Mouse (Mus musculus) G1E (cell line): ENCODE results near the gene Faap20. TPM values are rescaled to one million over a fixed set of nuclear protein-coding genes. Genes with fewer than 3 reads are reported as not detected.

ENCODE experiments used
- ATAC-seq: 2 replicates; pipeline ENCODE4 v1.8.0; 2016; ENCODE audit warnings: mild to moderate bottlenecking; ENCODE audit not compliant: insufficient number of reproducible peaks, poor library complexity, low FRiP score, severe bottlenecking; ENCODE audit errors: extremely low read depth
- DNase-seq: peaks from one replicate; pipeline ENCODE4 v3.0.0; 2012; ENCODE audit warnings: low spot score
- H3K27me3 ChIP-seq: 2 replicates; pipeline ENCODE4 v1.6.1; 2012; ENCODE audit warnings: mild to moderate bottlenecking, low read length, inconsistent platforms; ENCODE audit not compliant: insufficient read depth
- H3K36me3 ChIP-seq: replicated peaks from 2 replicates; pipeline ENCODE3; 2012; ENCODE audit warnings: mild to moderate bottlenecking, inconsistent platforms
- H3K4me1 ChIP-seq: 2 replicates; pipeline ENCODE4 v1.6.1; 2012; ENCODE audit warnings: low read depth, low read length, inconsistent platforms, mixed read lengths; ENCODE audit not compliant: insufficient read depth
- H3K4me3 ChIP-seq: 2 replicates; pipeline ENCODE4 v1.5.1; 2012; ENCODE audit warnings: low read depth, mild to moderate bottlenecking, inconsistent platforms, low read length, moderate library complexity, mixed read lengths
- H3K9me3 ChIP-seq: replicated peaks from 2 replicates; pipeline ENCODE4 v1.6.1; 2012; ENCODE audit warnings: inconsistent platforms
- CTCF ChIP-seq: IDR thresholded peaks from 2 replicates; pipeline ENCODE4 v1.5.1; 2012; ENCODE audit warnings: low read depth, low read length, inconsistent platforms, mixed read lengths
- GATA1 ChIP-seq: IDR thresholded peaks from 2 replicates; pipeline ENCODE4 v1.6.1; 2012; ENCODE audit warnings: borderline replicate concordance, low read length, inconsistent platforms, mixed read lengths
- GATA2 ChIP-seq: IDR thresholded peaks from 2 replicates; pipeline ENCODE4 v1.6.1; 2012; ENCODE audit warnings: low read depth, low read length, inconsistent platforms, borderline replicate concordance
- POLR2AphosphoS5 ChIP-seq: IDR thresholded peaks from 2 replicates; pipeline ENCODE4 v1.6.1; 2012; ENCODE audit warnings: low read depth, low read length, inconsistent platforms; ENCODE audit not compliant: insufficient replicate concordance
- TAL1 ChIP-seq: conservative IDR thresholded peaks from 2 replicates; pipeline ENCODE4 v1.6.1; 2012; ENCODE audit warnings: low read depth, low read length, inconsistent platforms, mixed read lengths
- polyA plus RNA-seq: library from polyadenylated mRNA; stranded (reverse); fragments of >175 nt; gene quantifications from 2 replicates; pipeline ENCODE4 v1.2.3, GENCODE M21; 2012
- total RNA-seq, 2 experiments: library from RNA; stranded (forward) in 1 of 2; stranded (reverse) in 1 of 2; fragments of 200-1000 nt in 1 of 2; fragments of >200 nt in 1 of 2; fragmentation: Nextera tagmentation in 1 of 2; gene quantifications; 2 replicates each; pipeline ENCODE4 v1.2.3; 2014 to 2017

Gene Faap20
- total and polyA plus RNA-seq, 3 experiments: 23.5 to 45.5 (median 24.9) TPM

DNA sequence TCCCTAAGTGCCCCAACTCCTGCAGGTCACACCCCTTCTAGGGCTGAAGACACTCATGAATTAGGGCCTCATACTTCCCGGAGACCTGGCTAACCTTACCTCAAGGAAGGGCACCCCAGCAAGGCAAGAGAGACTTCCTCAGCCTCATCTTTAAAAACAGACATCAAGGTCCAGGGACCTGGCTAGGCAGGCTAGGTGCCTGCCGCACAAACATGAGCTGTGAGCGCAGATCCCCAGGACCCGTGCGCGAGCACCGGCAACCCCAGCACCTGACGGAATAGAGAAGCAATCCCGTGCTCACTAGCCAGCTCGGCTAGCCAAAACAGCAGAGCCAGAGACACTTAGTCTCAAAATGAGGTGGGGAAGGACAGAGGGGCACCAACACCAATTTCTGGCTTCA is 34.8 kb upstream of the Faap20 start:
- TF ChIP-seq POLR2AphosphoS5 (no peak), GATA1 (no peak), CTCF (no peak), TAL1 (no peak), GATA2 (no peak)
- no peak overlapping the region for H3K4me3 ChIP-seq
- no peaks in the 10 kb centered on the region for H3K27me3 ChIP-seq
- peaks cover 96% of the 10 kb centered on the region for H3K36me3 ChIP-seq
- DNase-seq: no peak
- no peak for ATAC-seq
- H3K4me1 ChIP-seq: peaks cover 45% of the 10 kb centered on the region
- no peaks in the 10 kb centered on the region for H3K9me3 ChIP-seq

DNA sequence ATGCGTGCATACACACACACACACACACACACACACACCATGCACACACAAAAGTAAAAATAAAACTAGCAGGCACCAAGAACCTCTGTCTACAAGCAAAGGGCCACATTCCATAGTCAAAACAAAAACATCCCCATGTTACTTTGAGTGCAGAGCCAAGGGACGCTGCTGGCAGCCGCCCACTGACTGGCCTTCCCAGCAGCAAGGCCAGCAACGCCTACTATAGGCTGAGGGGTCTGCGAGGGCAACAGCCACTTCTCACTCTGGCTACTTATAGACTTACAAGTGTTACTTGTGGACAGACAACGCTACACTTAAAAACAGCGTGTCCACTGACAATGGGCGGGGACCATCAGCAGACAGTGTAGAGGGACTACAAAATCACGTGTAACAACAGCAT is 34.4 kb upstream of the Faap20 start:
- Histone ChIP-seq H3K36me3 (peaks cover 95% of the 10 kb centered on the region), H3K27me3 (peaks cover 2% of the 10 kb centered on the region; the same call in 1 of the 2 replicates), H3K4me1 (peaks cover 49% of the 10 kb centered on the region), H3K4me3 (no peak overlapping the region), H3K9me3 (no peaks in the 10 kb centered on the region)
- ATAC-seq (no peak), DNase-seq (no peak)
- TF ChIP-seq CTCF (no peak), GATA2 (no peak), POLR2AphosphoS5 (no peak), TAL1 (no peak), GATA1 (no peak)

DNA sequence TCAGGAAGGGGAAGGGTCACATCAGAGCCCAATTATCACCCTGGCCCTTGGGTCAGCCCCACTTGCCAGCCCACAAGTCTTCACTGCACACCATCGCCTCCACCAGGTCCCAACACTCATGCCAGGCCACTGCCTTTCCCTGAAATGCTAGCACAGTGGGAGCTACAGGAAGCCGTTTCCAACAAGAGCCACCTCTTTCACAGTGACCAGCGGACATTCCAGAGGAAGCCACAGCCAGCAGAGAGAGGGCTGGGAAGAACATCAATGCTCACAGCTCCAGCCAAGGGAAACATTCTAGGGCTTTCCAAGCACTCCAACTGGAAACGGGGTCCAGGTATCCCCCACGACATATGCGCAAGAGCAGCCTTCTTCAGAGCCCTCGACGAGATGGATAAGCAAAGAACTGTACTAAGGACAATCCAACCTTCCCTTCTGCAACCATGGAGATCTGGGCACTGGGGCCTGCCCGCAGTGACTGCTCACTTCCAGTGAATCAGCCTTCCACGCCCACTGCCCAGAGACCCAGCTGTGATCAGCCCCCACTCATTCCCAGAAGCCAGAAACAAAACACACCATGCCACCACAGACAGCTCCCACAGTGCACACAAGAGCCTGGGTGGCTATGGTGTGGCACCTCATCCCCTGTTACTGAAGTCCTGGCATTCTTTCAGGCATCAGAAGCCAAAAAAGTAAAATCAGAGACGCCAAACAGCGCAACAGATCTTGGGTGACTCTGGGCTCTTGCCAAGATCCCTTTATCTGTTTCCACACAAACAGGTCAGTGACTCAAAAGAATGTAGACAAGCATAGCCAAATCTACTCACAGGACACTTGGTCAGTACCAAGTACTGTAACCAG is 33.6 kb upstream of the Faap20 start:
- H3K9me3 ChIP-seq: no peaks in the 10 kb centered on the region
- no peak overlapping the region for H3K4me3 ChIP-seq
- H3K36me3 ChIP-seq: peaks cover 91% of the 10 kb centered on the region
- peaks cover 57% of the 10 kb centered on the region for H3K4me1 ChIP-seq
- H3K27me3 ChIP-seq: peaks cover 7% of the 10 kb centered on the region
- DNase-seq (no peak), ATAC-seq (no peak)
- no peak for TF ChIP-seq POLR2AphosphoS5
- TF ChIP-seq TAL1: no peak
- TF ChIP-seq GATA2: no peak
- no peak for TF ChIP-seq CTCF
- no peak for TF ChIP-seq GATA1

DNA sequence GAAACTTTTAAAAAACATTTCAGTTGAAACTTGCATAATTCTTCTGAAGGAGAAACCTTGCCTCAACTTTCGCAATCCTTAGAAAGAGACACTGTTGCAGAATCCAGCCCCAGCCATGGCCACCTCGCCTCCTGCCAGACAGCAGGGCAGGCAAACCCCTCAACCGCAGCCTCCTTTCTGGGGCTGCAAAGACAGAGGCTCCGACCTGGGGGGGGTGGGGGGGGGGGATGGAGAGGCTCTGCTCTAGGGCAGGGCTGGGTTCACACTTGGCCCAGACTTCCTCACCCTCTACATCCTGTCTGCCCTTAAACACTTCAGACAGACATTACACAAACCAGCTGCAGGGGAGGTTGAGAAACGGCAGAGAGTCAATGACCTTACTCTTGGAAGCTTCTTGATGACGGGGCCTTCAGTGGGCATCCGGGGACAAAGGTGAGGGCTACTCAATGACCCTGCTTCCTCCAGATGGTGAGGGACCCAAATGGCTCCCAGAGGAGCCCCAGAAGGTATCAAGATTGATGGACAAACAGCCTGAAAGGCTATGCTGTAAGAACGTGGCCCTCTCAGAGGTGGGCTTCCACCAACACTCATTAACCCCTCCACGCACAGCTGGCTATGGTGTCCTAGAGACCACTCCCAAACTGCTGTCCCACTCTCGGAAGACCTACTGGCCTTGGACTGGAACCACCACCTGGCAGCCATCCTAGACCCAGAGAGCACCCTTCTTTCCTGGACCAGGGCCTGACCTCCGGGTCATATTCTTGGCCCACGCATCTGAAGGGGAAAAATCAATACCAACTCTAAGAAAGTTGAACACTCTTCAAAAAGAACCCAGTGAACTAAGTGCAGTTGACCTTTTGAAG is 32.1 kb upstream of the Faap20 start:
- ATAC-seq: no peak
- H3K9me3 ChIP-seq: no peaks in the 10 kb centered on the region
- H3K36me3 ChIP-seq: peaks cover 81% of the 10 kb centered on the region
- peaks cover 68% of the 10 kb centered on the region for H3K4me1 ChIP-seq
- peaks cover 16% of the 10 kb centered on the region for H3K27me3 ChIP-seq
- no peak for DNase-seq
- TF ChIP-seq GATA2: no peak
- no peak for TF ChIP-seq GATA1
- no peak for TF ChIP-seq CTCF
- TF ChIP-seq POLR2AphosphoS5: no peak
- no peak for TF ChIP-seq TAL1
- no peak overlapping the region for H3K4me3 ChIP-seq

DNA sequence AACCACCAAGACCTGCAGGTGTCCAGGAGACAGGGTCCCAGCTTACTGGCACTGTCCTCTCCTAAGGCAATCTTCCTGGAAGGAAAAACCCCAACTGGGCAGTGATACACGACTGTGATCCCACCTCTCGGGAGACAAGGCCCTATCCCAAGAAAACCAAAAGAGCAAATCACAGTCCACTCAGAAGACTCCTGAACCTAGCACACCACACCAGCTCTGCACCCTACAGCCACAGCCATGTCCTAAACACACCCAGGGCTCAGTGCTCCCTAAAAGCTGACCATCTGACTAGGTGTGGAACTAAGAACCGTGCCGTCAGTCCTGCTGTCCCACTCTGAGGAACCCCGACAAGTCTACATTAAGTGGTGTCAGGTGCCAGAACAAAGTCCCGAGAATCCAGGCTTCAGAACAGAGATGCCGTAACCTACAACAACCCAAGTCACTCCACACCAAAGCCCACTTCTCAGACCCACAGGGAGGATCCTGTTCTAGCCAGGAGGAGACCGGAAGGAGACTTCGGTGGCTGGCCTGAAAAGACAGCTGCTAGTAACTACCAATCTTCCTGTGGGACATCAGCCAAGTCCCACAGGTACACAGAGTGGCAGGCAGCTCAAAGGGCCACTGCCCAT is 31.4 kb upstream of the Faap20 start:
- Histone ChIP-seq H3K9me3 (no peaks in the 10 kb centered on the region), H3K36me3 (peaks cover 74% of the 10 kb centered on the region), H3K4me1 (peaks cover 68% of the 10 kb centered on the region), H3K27me3 (peaks cover 16% of the 10 kb centered on the region), H3K4me3 (no peak overlapping the region)
- ATAC-seq: no peak
- TF ChIP-seq GATA1 (no peak), CTCF (no peak), POLR2AphosphoS5 (no peak), TAL1 (no peak), GATA2 (no peak)
- no peak for DNase-seq
